Mouse (Mus musculus) layer of hippocampus, adult 9-11 months (tissue): Measurements from ENCODE around the gene Gstm3.

ENCODE experiments used
- DNase-seq: peaks from one replicate; pipeline ENCODE4 v3.0.0; 2022

Gene Gstm3

GRCm38 (mm10) chr3:107925335-107925734, 43.7 kb downstream of the Gstm3 start:
- no peak for DNase-seq

DNA sequence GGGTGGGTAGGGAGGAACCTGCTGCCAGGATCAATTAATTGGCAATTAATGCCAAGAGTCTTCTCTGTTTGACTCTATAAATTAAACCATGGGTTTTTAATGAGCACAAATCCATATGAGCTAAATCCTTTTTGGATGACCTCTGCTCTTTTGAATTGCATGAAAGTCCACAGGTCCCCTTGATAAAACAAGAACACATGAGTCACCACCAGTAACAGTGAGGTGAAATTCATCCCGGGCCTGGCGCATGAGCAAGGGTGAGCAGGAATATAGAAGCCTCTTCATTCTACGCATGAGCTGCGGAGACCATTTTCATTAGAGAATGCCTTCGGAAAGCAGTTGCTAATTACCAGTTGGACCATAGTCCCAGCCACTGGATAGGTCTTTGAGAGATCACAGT, 48.7 kb downstream of the Gstm3 start:
- no peak for DNase-seq

DNA sequence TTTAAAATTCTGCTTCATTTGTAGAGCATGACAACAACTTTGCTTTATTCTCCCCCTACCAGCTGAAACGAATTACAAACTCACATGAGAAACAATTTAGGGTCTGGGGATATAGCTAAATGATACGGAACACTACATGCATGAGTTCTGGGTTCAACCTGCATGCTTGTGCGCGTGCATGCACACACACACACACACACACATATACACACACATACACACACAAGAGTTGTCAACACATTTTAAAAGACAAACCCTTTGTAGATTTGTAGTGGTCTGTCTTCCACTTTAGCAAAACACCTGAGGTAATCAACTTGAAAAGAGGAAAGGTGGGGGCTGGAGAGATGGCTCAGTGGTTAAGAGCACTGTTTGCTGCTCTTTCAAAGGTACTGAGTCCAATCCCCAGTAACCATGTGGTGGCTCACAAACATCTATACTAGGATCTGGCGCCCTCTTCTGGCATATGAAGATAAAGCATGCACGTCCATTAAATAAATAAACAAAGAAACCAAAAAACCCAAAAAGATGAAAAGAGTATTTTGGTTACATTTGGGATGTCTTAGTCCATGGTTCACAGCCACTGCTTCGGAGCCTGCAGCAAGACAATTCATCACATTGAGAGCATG, 51.2 kb downstream of the Gstm3 start:
- DNase-seq, result peak; percentile 61

GRCm38 (mm10) chr3:107917097-107917496, 52.0 kb downstream of the Gstm3 start:
- no peak for DNase-seq

GRCm38 (mm10) chr3:107916674-107917073, 52.4 kb downstream of the Gstm3 start:
- no peak for DNase-seq
